Mouse (Mus musculus) intestine, embryonic 14.5 days (tissue): ENCODE data around the gene Hlcs. TPM values are rescaled to one million over a fixed set of nuclear protein-coding genes. Genes with fewer than 3 reads are reported as not detected.
A peak's percentile ranks its signal among the peaks of the same experiment; 100 is the strongest.

ENCODE experiments used
- ATAC-seq: fragments of 200-750 bp; cut with Nextera tagmentation; replicated peaks from 2 replicates; pipeline ENCODE4 v1.8.0; 2017; ENCODE audit warnings: low read depth, moderate number of reproducible peaks, moderate TSS enrichment, moderate library complexity; ENCODE audit not compliant: low FRiP score, low TSS enrichment
- DNase-seq: peaks from one replicate; pipeline ENCODE4 v3.0.0-alpha.2; 2018; ENCODE audit warnings: low spot score
- H3K27ac ChIP-seq: fragments of 300-500 bp; sonication (generic); 2 replicates; pipeline ENCODE4 v1.5.1; 2014; ENCODE audit warnings: low read depth, mild to moderate bottlenecking, control low read depth
- H3K27me3 ChIP-seq: fragments of 300-500 bp; sonication (generic); replicated peaks from 2 replicates; pipeline ENCODE4 v1.6.1; 2014; ENCODE audit warnings: low read length, control low read depth; ENCODE audit not compliant: control insufficient read depth, insufficient read depth
- H3K36me3 ChIP-seq: fragments of 300-500 bp; sonication (generic); 2 replicates; pipeline ENCODE4 v1.6.1; 2014; ENCODE audit warnings: low read length, control low read depth; ENCODE audit not compliant: control insufficient read depth, insufficient read depth
- H3K4me1 ChIP-seq: fragments of 300-500 bp; sonication (generic); replicated peaks from 2 replicates; pipeline ENCODE4 v1.6.1; 2014; ENCODE audit warnings: low read length, control low read depth, mixed read lengths; ENCODE audit not compliant: control insufficient read depth, insufficient read depth
- H3K4me2 ChIP-seq: fragments of 300-500 bp; sonication (generic); 2 replicates; pipeline ENCODE4 v1.6.1; 2014; ENCODE audit warnings: low read length
- H3K4me3 ChIP-seq: fragments of 300-500 bp; sonication (generic); 2 replicates; pipeline ENCODE4 v1.5.1; 2014; ENCODE audit warnings: low read depth, low read length, control low read depth, mixed read lengths
- H3K9ac ChIP-seq: fragments of 300-500 bp; sonication (generic); 2 replicates; pipeline ENCODE4 v1.6.1; 2014; ENCODE audit warnings: mild to moderate bottlenecking, low read length
- H3K9me3 ChIP-seq: fragments of 300-500 bp; sonication (generic); 2 replicates; pipeline ENCODE4 v1.6.1; 2016; ENCODE audit warnings: low read length, control low read depth; ENCODE audit not compliant: control insufficient read depth
- WGBS: fragments of 180-500 bp; shearing (Covaris S2); extraction: QIAGEN DNeasy Blood & Tissue Kit; methylation state at CpG from one replicate; pipeline ENCODE4 v1.1.7; 2014; 5-methylcytosine and 5-hydroxymethylcytosine counted together
- polyA plus RNA-seq: library from polyadenylated mRNA; unstranded; fragments of >200 nt; fragmentation: Nextera tagmentation; extraction: Ambion mirVana; gene quantifications from 2 replicates; pipeline ENCODE4 v1.2.1, GENCODE M21; 2014

Hlcs gene
- polyA plus RNA-seq, 1 experiment from 2014 or later, result 8.9 TPM

DNA sequence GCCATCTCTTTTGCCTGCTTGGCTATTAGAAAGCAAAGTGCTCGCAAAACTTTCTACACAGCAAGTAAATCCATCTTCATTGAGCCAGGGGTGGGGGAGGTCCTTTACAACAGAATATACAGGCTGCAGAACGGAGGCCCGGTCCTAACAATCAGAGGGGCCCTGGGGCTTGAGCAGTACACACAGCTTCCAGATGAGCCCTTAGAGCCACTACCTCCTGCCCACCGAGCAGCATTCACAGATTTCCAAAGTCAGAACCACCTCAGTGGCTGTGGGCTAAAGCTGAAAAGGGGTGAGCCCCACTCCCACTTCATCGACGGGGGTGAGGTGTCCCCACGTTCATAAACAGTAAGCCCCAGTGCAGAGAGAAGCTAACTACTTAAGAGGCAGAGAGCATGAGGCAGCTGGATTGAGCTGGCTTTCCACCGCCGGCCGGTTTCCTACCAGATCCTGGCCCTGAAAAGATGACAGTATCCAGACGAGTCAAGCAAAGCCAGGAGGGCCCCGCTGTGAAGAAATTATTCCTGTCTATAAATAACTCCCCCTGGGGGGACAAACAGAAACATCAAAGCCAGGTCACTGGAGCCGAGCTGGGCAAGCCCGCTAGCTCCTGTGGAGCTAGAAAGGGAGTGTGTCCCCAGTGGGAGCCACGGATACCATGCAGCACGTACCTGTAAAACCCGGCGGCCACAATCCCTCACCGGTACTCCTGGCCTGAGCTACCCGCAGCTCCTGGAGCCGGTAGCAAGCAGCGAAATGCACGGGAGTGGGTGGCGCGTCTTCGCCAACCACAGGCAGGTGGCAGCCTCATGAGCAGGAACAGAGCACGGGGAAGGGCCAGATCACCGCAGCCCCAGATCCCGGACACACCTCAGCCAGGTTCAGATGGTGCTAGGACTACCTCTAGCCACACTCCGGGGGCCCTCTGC, 10.8 kb downstream of the Hlcs start:
- no peaks in the 10 kb centered on the region for H3K9me3 ChIP-seq
- WGBS, result 5% methylated on average over 30 of the region's 30 CpGs
- DNase-seq (peak; percentile 69), ATAC-seq (peak; percentile 78)
- no peaks in the 10 kb centered on the region for H3K36me3 ChIP-seq
- no peak overlapping the region for H3K4me3 ChIP-seq
- H3K9ac ChIP-seq, result peak overlapping the region; percentile 18; the same call in 1 of the 2 replicates
- peaks cover 15% of the 10 kb centered on the region for H3K4me1 ChIP-seq
- H3K4me2 ChIP-seq, result peak overlapping the region; percentile 46
- H3K27ac ChIP-seq, result peak overlapping the region; percentile 12
- H3K27me3 ChIP-seq, result no peaks in the 10 kb centered on the region

DNA sequence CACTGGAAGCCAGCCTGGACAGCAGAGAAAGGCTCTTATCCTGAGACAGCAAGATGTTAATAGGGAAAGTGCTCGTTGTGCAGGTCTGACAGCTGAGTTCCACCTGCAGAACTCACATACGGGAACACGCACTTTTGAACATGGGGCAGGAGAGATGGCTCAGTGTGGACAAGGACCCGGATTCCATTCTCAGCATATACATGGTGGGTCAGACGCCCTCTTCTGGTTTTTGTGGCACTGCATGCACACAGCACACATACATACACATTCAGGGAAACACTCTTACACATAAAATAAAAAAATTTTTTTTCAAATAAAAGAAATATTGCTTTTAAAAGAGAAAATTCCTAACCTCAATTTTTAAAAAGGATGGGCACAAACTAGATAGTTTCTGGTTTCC, 11.7 kb downstream of the Hlcs start:
- no peak for ATAC-seq
- 81% methylated on average over 5 of the region's 5 CpGs for WGBS
- Histone ChIP-seq H3K36me3 (no peaks in the 10 kb centered on the region), H3K4me2 (0 out of 2 replicates have a peak overlapping the region, but pooled peaks have one; percentile 46), H3K27ac (peak overlapping the region; percentile 12; the same call in 1 of the 2 replicates), H3K9me3 (no peaks in the 10 kb centered on the region), H3K4me3 (no peak overlapping the region), H3K4me1 (peaks cover 15% of the 10 kb centered on the region), H3K27me3 (no peaks in the 10 kb centered on the region), H3K9ac (no peak overlapping the region)
- no peak for DNase-seq

DNA sequence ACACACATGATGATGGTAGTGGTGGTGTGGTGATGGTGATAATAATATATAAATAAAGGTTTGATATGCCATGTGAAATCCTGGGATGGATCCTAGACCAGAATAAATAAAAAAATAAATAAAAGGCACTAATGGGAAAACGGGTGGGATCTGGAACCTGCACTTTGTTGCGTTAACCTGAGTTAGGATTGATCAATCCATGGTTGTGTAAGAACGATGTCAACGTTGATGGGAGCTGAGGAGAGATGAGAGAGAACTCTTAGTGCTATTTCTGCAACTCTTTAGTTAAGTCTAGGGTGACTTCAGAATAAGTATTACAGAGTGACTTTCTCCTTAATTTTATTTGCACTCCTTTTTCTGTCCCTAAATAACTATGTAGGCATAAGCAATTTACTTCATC, 12.2 kb downstream of the Hlcs start:
- Histone ChIP-seq H3K27me3 (no peaks in the 10 kb centered on the region), H3K9me3 (no peaks in the 10 kb centered on the region), H3K27ac (no peak overlapping the region), H3K4me2 (no peak overlapping the region), H3K9ac (no peak overlapping the region), H3K4me3 (no peak overlapping the region), H3K4me1 (peaks cover 15% of the 10 kb centered on the region), H3K36me3 (no peaks in the 10 kb centered on the region)
- no peak for DNase-seq
- WGBS, result 90% methylated on average over 4 of the region's 4 CpGs
- no peak for ATAC-seq

DNA sequence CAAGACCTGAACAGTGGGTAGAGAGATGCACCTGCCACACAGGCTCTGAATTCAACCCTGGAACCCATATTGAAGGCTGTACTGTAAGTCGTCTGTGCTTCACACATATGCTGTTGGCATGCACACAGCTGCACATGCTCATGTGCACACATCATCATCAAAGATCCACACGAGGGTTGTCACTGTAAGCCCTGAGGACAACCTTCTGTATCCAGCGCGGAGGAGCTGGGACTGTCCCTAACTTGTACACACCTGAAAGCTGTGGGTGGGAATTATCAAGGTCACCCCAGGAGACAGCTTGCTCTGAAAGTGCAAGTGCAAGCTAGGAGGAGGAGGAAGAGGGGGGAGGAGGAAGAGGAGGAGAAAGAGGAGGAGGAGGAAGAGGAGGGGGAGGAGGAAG, 14.2 kb downstream of the Hlcs start:
- Histone ChIP-seq H3K27me3 (no peaks in the 10 kb centered on the region), H3K4me3 (no peak overlapping the region), H3K4me2 (no peak overlapping the region), H3K9ac (no peak overlapping the region), H3K36me3 (no peaks in the 10 kb centered on the region), H3K9me3 (no peaks in the 10 kb centered on the region), H3K4me1 (peaks cover 15% of the 10 kb centered on the region), H3K27ac (no peak overlapping the region)
- DNase-seq, result no peak
- 64% methylated on average over 4 of the region's 4 CpGs for whole genome bisulfite sequencing
- no peak for ATAC-seq

DNA sequence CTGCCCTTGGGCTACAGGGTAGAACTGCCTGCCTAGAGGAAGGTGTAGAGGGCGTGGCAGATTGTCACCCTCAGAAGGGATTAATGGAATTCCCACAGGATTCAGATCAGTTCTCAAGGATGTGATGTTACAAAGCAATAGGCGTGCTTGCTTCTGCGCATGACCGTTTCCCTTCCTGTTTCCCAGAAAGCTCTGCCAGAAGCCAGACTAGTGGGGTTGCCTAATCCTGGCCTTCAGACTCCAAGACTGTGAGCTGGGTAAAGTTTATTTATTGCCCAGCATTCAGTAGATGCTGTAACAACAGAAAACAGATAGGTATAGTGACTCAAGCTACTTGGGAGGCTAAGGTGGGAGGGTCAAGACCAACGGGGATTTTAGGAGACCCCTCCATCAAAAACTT, 15.3 kb downstream of the Hlcs start:
- Histone ChIP-seq H3K36me3 (no peaks in the 10 kb centered on the region), H3K9ac (no peak overlapping the region), H3K4me1 (peaks cover 13% of the 10 kb centered on the region), H3K4me3 (no peak overlapping the region), H3K4me2 (no peak overlapping the region), H3K27me3 (no peaks in the 10 kb centered on the region), H3K27ac (no peak overlapping the region), H3K9me3 (no peaks in the 10 kb centered on the region)
- DNase-seq (no peak), ATAC-seq (no peak)
- 89% methylated on average over 5 of the region's 5 CpGs for WGBS

DNA sequence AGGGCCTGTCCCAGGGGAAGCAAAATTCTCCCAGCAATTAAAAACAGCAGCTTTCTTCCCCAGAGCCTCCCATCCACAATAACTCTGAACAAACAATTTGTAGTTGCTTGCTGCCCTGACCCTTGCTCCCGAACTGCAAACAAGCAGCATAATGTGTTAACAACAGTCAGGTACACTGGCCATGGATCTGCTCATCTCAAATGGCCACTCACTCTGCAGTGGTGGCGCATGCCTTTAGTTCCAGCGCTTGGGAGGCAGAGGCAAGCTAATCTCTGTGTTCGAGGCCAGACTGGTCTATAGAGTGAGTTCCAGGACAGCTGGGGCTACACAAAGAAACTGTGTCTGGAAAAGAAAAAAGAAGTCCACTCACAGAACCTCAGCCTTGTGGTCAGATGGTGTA, 22.2 kb downstream of the Hlcs start:
- no peaks in the 10 kb centered on the region for H3K36me3 ChIP-seq
- no peak overlapping the region for H3K27ac ChIP-seq
- no peaks in the 10 kb centered on the region for H3K9me3 ChIP-seq
- no peaks in the 10 kb centered on the region for H3K27me3 ChIP-seq
- no peak overlapping the region for H3K9ac ChIP-seq
- no peak overlapping the region for H3K4me2 ChIP-seq
- ATAC-seq, result no peak
- 84% methylated on average over 4 of the region's 4 CpGs for WGBS
- no peak for DNase-seq
- no peak overlapping the region for H3K4me3 ChIP-seq
- H3K4me1 ChIP-seq, result 0 out of 2 replicates have a peak, but pooled peaks cover 3% of the 10 kb centered on the region

- H3K27ac ChIP-seq, result 0 out of 2 replicates have a peak overlapping the region, but pooled peaks have one; percentile 40
- H3K27me3 ChIP-seq, result no peaks in the 10 kb centered on the region
- no peaks in the 10 kb centered on the region for H3K36me3 ChIP-seq
- DNase-seq, result peak; percentile 89
- H3K4me1 ChIP-seq, result 0 out of 2 replicates have a peak, but pooled peaks cover 3% of the 10 kb centered on the region
- peak overlapping the region; percentile 64 for H3K9ac ChIP-seq
- 6% methylated on average over 39 of the region's 52 CpGs for WGBS
- ATAC-seq, result peak; percentile 93
- peak overlapping the region; percentile 75 for H3K4me3 ChIP-seq
- peak overlapping the region; percentile 95 for H3K4me2 ChIP-seq
- no peaks in the 10 kb centered on the region for H3K9me3 ChIP-seq
Observed at GRCm38 (mm10) chr16:94290073-94290999, 23.0 kb downstream of the Hlcs start.
